Mouse (Mus musculus) gastrocnemius, adult 2 months (tissue): ENCODE data around the gene Nfatc2. TPM values are rescaled to one million over a fixed set of nuclear protein-coding genes. Genes with fewer than 3 reads are reported as not detected.

Experiments used
- DNase-seq: peaks from one replicate; pipeline ENCODE4 v3.0.0; 2022
- H3K27ac ChIP-seq: fragments of 200-600 bp; 2 replicates; pipeline ENCODE4 v1.8.1; 2022; ENCODE audit warnings: mild to moderate bottlenecking
- H3K4me3 ChIP-seq: fragments of 200-600 bp; 2 replicates; pipeline ENCODE4 v1.8.1; 2022; ENCODE audit warnings: mild to moderate bottlenecking, moderate library complexity
- CTCF ChIP-seq: fragments of 200-600 bp; IDR thresholded peaks from 2 replicates; pipeline ENCODE4 v1.8.1; 2022; ENCODE audit warnings: antibody characterized with exemption, mild to moderate bottlenecking, moderate library complexity
- intact Hi-C: fragments of 180-260 bp; cut with DNase I; formaldehyde crosslinking; loops from one replicate; pipeline ENCODE4 v1.15.1; 2025
- long read RNA-seq, 2 experiments: library from polyadenylated mRNA; stranded (forward); transcript quantifications; one replicate each; pipeline ENCODE4 v2.0.0; 2021
- total RNA-seq, 2 experiments: library from RNA; stranded (reverse); gene quantifications; 2 replicates each; pipeline ENCODE4 v1.2.3; 2021

The Nfatc2 gene
- total RNA-seq, result 1 to 10 TPM; 7.1 to 9.1 TPM
- long read RNA-seq, experiment 1, transcript Nfatc2-201 (7 exons, 2,310 nt), result major isoform, 6 of 9 reads
- long read RNA-seq, experiment 1, partial matches to known transcripts, result 1 of 9 reads
- long read RNA-seq, experiment 1, other reads (novel, unspliced or antisense), result 2 of 9 reads
- long read RNA-seq, experiment 2, partial matches to known transcripts, result 2 of 2 reads
- long read RNA-seq, experiment 2, other reads (novel, unspliced or antisense), result 0 of 2 reads

GRCm38 (mm10) chr2:168601491-168602386 lies at the start of gene Nfatc2:
Gene Nfatc2, minus strand, starts transcription at chr2:168601657.
- Histone ChIP-seq H3K27ac (peak within 1 kb of the TSS; percentile 74), H3K4me3 (peak within 1 kb of the TSS; percentile 78)
- intact Hi-C loops, result no loop called here
- DNase-seq, result peak; percentile 90
- no peak for TF ChIP-seq CTCF

GRCm38 (mm10) chr2:168648171-168648570 lies 46.7 kb upstream of the Nfatc2 start:
- Histone ChIP-seq H3K4me3 (no peak overlapping the region), H3K27ac (no peak overlapping the region)
- TF ChIP-seq CTCF, result no peak
- no peak for DNase-seq
- intact Hi-C loops, result no loop called here

- no peak for DNase-seq
- TF ChIP-seq CTCF, result no peak
- Histone ChIP-seq H3K4me3 (no peak overlapping the region), H3K27ac (no peak overlapping the region)
- intact Hi-C loops, result no loop called here
Measured at GRCm38 (mm10) chr2:168644855-168645254, 43.4 kb upstream of the Nfatc2 start.

- TF ChIP-seq CTCF, result no peak
- no peak overlapping the region for H3K4me3 ChIP-seq
- no peak overlapping the region for H3K27ac ChIP-seq
- no peak for DNase-seq
- intact Hi-C loops, result no loop called here
Measured at GRCm38 (mm10) chr2:168643524-168644177, 42.2 kb upstream of the Nfatc2 start.

DNA sequence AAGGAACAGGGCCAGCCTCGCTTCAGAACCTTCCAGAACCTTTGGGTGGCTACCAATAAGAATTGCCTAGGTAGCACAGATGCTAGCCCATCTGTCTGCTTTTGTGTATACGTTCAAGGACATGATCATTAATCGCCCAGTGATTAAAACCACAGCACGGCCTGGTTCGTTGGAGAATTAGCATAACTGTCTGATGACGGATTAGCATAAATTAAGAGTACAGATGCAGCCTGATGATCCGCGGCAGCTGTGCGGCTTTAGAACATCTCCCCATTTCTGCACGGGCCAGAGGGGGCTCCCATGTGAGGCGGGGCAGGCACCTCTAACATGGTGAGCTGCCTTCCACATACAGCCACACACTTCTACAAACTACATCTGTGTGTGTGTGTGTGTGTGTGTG lies 40.7 kb upstream of the Nfatc2 start:
- H3K27ac ChIP-seq, result no peak overlapping the region
- no peak for TF ChIP-seq CTCF
- no peak for DNase-seq
- no peak overlapping the region for H3K4me3 ChIP-seq
- intact Hi-C loops, result no loop called here

DNA sequence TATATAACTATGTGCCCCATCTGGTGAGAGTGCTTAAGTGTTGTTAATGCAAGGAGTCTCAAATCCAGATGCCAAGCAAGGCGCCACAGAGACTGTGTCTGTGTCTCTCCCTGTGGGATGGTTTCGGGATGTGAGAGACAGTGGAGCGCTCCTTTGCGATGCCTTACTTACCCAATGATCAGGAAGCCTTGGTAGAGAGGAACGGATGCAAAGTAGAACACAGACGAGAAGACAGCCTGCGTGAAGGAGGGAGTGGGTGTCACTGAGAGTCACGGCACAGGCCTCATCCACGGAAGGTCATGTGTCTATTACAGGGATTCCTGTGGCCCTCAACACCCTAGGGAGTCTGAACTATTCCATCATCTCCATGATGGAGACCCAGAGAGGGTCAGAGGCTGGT lies 39.0 kb upstream of the Nfatc2 start:
- no peak overlapping the region for H3K4me3 ChIP-seq

DNA sequence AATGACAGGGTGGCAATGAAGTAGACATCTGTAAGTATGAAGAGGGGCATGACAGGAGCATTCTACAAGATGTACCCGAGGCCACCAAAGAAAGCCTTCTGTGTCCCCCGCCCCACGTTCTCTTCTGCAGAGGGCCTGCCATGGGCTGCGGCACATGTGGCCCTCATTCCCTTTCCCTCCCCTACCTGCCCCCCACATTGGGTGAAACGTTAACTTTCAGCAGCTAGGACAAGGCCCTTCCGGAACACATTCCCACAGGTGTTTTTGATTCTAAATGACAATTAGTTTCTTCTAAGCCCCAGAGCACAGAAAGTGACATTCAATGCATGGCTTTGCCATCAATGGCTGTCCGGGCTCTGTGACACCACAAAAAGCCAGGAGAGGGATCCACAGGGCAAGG lies 33.4 kb upstream of the Nfatc2 start:
- Histone ChIP-seq H3K27ac (no peak overlapping the region), H3K4me3 (no peak overlapping the region)
- no peak for TF ChIP-seq CTCF
- intact Hi-C loops, result no loop called here
- no peak for DNase-seq

More for the DNA sequence above, 39.0 kb upstream of the Nfatc2 start:
- H3K27ac ChIP-seq, result no peak overlapping the region
- no peak for TF ChIP-seq CTCF
- no peak for DNase-seq
- intact Hi-C loops, result no loop called here

DNA sequence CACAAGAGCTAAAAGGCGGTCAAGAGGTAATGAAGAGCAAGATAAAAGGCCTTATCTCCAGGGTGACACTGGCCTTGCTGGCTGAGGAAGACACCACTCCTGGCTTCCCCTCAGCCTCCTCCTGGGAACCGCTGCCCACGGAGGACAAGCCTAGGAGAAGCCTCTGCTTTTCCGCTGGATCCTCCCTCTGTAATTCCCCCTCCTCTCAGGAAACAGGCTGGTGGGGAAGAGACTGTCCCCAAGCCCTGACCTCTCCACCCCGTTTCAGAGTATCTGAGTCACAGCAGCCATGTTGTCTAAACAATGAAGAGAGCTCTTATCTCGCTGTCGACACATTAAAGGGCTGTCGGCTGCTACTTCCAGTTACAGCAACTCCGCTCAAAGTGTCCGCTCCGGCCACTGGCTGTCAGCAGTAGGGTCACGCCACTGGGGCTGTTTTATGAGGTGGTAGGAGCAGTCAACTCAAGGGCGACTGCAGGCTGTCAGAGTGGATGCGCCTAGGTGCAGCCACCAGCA lies 31.9 kb upstream of the Nfatc2 start:
- H3K4me3 ChIP-seq, result no peak overlapping the region
- H3K27ac ChIP-seq, result no peak overlapping the region
- no peak for TF ChIP-seq CTCF
- no peak for DNase-seq
- intact Hi-C loops, result no loop called here

- H3K27ac ChIP-seq, result no peak overlapping the region
Measured at GRCm38 (mm10) chr2:168632543-168632942, 31.1 kb upstream of the Nfatc2 start.

GRCm38 (mm10) chr2:168628787-168629186 lies 27.3 kb upstream of the Nfatc2 start:
- peak overlapping the region; percentile 82 for H3K27ac ChIP-seq
- peak; percentile 89 for DNase-seq
- TF ChIP-seq CTCF, result peak; percentile 96
- intact Hi-C loops, result loop anchor here (1.0 to 5.0 kb wide), 3 partner anchors 36 to 159 kb away; no protein-coding TSS in a partner anchor
- peak overlapping the region; percentile 49 for H3K4me3 ChIP-seq

More at GRCm38 (mm10) chr2:168632543-168632942, 31.1 kb upstream of the Nfatc2 start:
- intact Hi-C loops, result no loop called here
- H3K4me3 ChIP-seq, result no peak overlapping the region
- DNase-seq, result no peak
- no peak for TF ChIP-seq CTCF

GRCm38 (mm10) chr2:168627829-168628770 lies 26.6 kb upstream of the Nfatc2 start:
- Histone ChIP-seq H3K4me3 (peak overlapping the region; percentile 49), H3K27ac (peak overlapping the region; percentile 82)
- intact Hi-C loops, result loop anchor here (1.0 to 5.0 kb wide), 3 partner anchors 36 to 159 kb away; no protein-coding TSS in a partner anchor
- DNase-seq, result peak; percentile 59
- no peak for TF ChIP-seq CTCF
